Mouse (Mus musculus) kidney, postnatal 14 days (tissue): Measurements from ENCODE around the gene Cnih2.

Experiments used
- DNase-seq: peaks from one replicate; pipeline ENCODE4 v3.0.0; 2022; ENCODE audit warnings: mixed read lengths

Gene Cnih2

GRCm38 (mm10) chr19:5067040-5067799 is 31.1 kb downstream of the Cnih2 start:
- no peak for DNase-seq

DNA sequence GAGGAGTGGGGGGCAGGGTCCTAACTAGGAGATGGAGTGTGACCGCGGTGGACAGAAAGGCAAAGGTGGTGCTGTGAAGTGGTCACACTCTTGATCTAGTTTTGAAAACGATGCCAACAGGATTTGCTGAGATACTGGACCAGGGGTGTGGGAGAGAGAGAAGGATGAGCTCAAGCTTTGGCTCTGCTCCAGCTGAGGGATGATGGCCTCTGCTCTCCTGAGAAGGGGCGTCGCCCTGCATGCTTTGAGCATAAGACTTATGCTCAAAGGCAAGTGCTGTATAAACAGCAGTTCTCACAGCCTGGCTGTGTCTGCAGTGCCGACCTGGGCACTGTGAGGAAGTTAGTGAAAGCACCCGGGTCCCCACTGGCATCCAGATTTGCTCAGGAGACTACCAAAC is 33.2 kb downstream of the Cnih2 start:
- no peak for DNase-seq

GRCm38 (mm10) chr19:5062446-5062845 is 35.9 kb downstream of the Cnih2 start:
- no peak for DNase-seq

DNA sequence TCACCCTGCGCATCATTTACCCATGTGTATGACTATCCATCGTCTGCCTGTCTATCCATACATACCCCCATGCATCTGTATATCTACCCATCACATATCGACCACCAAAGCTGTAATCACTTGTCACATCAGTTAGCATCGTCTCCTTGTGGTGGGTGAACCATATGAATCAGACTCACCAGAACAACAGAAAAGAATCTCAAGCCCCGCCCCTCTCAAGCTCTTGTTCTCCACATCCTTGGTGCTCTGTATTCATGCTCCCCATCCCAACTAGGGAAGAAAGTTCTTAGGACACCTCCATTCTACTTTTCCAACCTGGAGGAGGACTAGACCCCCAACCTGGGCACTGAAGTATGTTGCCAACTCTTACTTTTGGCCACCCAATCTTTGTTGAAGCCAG is 36.3 kb downstream of the Cnih2 start:
- DNase-seq, result no peak

GRCm38 (mm10) chr19:5060365-5061330 is 37.7 kb downstream of the Cnih2 start:
- peak; percentile 33 for DNase-seq

- DNase-seq, result peak; percentile 52
Observed at GRCm38 (mm10) chr19:5058801-5059771, 39.2 kb downstream of the Cnih2 start.

DNA sequence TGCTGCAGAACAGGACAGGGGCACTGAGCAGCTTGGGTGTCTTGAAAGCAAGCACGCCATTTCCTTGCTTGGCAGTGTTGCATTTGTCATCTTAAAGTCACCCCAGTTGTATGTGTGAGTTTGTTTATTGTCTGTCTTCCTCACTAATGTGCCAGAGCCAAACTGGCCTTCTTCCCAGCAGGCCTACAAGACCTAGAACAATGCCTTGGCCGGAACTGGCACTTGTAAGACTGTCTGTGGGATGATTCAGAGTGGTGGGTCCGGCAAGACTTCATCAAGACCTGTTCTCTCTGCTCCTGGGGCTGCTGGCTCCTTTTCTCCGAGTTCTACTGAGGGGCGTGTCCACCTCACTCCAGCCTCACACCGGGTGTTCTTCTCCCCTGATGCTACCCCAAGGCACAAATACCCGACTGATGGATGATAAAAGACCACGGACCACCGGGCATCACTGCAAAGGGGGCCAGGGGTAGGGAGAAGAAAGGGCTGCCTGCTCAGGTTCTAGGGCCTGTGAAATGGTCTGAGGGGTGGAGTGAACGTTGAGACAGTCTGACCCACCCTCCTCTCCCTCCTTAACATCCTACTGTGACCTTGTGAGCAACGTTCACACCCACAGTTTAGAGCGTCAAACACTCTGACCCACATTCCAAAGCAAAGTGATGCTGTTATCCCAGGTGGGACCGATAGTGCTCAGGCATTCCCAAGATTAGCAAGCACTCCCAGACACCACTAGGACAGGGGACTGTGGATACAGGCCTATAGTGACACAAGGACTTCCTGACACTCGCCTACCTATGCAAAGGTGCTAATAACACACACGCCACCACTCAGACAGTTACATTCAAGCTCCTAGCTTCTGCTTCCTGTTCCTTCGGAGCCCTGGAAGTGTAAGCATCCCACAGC is 40.2 kb downstream of the Cnih2 start:
- no peak for DNase-seq

DNA sequence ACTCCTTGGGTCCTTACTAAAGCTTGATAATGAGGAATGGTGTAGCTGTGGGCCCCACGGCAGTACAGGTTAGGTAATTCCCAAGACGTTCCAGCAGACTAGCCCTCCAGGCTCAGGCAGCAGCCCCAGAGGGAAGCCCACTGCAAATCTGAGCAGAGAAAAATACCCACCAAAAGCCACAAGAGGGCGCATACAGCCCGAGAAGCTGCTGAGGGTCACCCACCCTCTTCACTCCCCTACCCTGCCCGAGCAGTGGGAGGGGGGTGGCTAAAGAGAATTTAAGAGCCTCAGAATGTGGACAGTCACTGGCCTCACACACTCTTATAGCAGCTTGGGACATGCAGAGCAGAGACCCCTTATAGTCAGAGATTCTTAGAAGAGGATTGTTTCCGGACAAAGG is 42.1 kb downstream of the Cnih2 start:
- peak; percentile 60 for DNase-seq

GRCm38 (mm10) chr19:5053909-5054308 is 44.4 kb downstream of the Cnih2 start:
- DNase-seq, result peak; percentile 50

- no peak for DNase-seq
Observed at GRCm38 (mm10) chr19:5052853-5053252, 45.5 kb downstream of the Cnih2 start.

GRCm38 (mm10) chr19:5052166-5052822 is 46.0 kb downstream of the Cnih2 start:
- no peak for DNase-seq

GRCm38 (mm10) chr19:5051515-5051914 is 46.8 kb downstream of the Cnih2 start:
- DNase-seq, result no peak

DNA sequence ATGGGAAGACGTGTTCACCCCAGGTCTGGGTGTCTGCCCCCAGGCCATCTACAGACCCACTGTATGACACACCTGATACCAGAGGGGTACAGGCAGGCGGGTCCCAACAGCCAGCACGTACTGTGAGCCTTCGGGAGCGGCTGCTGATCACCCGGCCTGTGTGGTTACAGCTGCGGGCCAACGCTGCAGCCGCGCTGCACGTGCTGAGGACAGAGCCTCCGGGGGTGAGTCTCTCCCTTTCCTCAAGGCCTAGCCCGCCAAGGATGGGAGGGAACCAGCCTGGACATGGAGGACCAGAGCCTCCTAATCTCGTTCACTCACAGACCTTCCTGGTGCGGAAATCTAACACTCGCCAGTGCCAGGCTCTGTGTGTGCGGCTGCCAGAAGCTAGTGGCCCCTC is 47.3 kb downstream of the Cnih2 start:
- DNase-seq, result no peak

- peak; percentile 69 for DNase-seq
Observed at GRCm38 (mm10) chr19:5050047-5050905, 48.0 kb downstream of the Cnih2 start, which contains the start of gene Rin1. TSS of gene Rin1 (plus strand) at chr19:5050481.

GRCm38 (mm10) chr19:5049325-5049724 is 49.0 kb downstream of the Cnih2 start:
- DNase-seq, result no peak

- no peak for DNase-seq
Observed at GRCm38 (mm10) chr19:5048138-5049056, 49.9 kb downstream of the Cnih2 start.

DNA sequence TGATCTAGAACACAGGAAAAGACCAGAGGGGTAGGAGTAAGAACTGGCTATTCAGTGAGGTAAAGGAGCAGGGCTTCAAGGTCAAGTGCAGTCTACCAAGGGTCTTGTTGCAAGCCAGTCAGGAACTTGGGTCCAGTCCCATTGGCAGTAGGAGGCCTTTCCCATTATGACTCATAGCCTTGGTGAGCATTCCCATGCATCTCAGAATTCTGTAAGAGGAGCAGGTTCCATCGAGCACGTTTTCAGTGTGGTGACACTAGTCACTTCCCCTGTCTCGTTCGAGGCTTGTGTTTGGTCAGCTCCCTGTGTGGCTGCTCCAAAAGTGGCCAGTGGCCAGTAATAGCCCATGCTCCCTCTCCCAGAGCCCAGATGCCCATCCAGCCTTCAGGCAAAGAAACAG is 52.8 kb downstream of the Cnih2 start:
- no peak for DNase-seq
